Mouse (Mus musculus) limb, embryonic 12.5 days (tissue): ENCODE results near the gene Aip. TPM values are rescaled to one million over a fixed set of nuclear protein-coding genes. Genes with fewer than 3 reads are reported as not detected.
A peak's percentile ranks its signal among the peaks of the same experiment; 100 is the strongest.

ENCODE experiments used
- ATAC-seq: fragments of 200-750 bp; cut with Nextera tagmentation; 2 replicates; pipeline ENCODE4 v1.8.0; 2017; ENCODE audit warnings: low read depth, moderate TSS enrichment; ENCODE audit not compliant: insufficient number of reproducible peaks, insufficient read depth, low FRiP score, low TSS enrichment
- H3K27ac ChIP-seq: fragments of 300-500 bp; sonication (generic); 2 replicates; pipeline ENCODE4 v1.5.1; 2016; ENCODE audit warnings: mild to moderate bottlenecking, moderate library complexity
- H3K27me3 ChIP-seq: fragments of 300-500 bp; sonication (generic); 2 replicates; pipeline ENCODE4 v1.6.1; 2016; ENCODE audit warnings: mild to moderate bottlenecking, moderate library complexity
- H3K36me3 ChIP-seq: fragments of 300-500 bp; sonication (generic); 2 replicates; pipeline ENCODE4 v1.6.1; 2016; ENCODE audit warnings: mild to moderate bottlenecking, moderate library complexity
- H3K4me1 ChIP-seq: fragments of 300-500 bp; sonication (generic); replicated peaks from 2 replicates; pipeline ENCODE4 v1.6.1; 2016
- H3K4me2 ChIP-seq: fragments of 300-500 bp; sonication (generic); 2 replicates; pipeline ENCODE4 v1.6.1; 2016; ENCODE audit warnings: mild to moderate bottlenecking, moderate library complexity
- H3K4me3 ChIP-seq: fragments of 300-500 bp; sonication (generic); replicated peaks from 2 replicates; pipeline ENCODE4 v1.5.1; 2016; ENCODE audit warnings: mild to moderate bottlenecking
- H3K9ac ChIP-seq: fragments of 300-500 bp; sonication (generic); replicated peaks from 2 replicates; pipeline ENCODE4 v1.6.1; 2016; ENCODE audit warnings: mild to moderate bottlenecking, moderate library complexity
- H3K9me3 ChIP-seq: fragments of 300-500 bp; sonication (generic); 2 replicates; pipeline ENCODE4 v1.6.1; 2016; ENCODE audit warnings: mild to moderate bottlenecking, moderate library complexity
- WGBS: fragments of 180-500 bp; shearing (Covaris S2); methylation state at CpG from one replicate; pipeline ENCODE4 v1.1.7; 2016; 5-methylcytosine and 5-hydroxymethylcytosine counted together
- polyA plus RNA-seq: library from polyadenylated mRNA; unstranded; fragments of >200 nt; fragmentation: Nextera tagmentation; extraction: Ambion mirVana; gene quantifications from 2 replicates; pipeline ENCODE4 v1.2.1, GENCODE M21; 2016

Aip gene
- 86.5 and 87.5 TPM in 2 replicates for polyA plus RNA-seq

DNA sequence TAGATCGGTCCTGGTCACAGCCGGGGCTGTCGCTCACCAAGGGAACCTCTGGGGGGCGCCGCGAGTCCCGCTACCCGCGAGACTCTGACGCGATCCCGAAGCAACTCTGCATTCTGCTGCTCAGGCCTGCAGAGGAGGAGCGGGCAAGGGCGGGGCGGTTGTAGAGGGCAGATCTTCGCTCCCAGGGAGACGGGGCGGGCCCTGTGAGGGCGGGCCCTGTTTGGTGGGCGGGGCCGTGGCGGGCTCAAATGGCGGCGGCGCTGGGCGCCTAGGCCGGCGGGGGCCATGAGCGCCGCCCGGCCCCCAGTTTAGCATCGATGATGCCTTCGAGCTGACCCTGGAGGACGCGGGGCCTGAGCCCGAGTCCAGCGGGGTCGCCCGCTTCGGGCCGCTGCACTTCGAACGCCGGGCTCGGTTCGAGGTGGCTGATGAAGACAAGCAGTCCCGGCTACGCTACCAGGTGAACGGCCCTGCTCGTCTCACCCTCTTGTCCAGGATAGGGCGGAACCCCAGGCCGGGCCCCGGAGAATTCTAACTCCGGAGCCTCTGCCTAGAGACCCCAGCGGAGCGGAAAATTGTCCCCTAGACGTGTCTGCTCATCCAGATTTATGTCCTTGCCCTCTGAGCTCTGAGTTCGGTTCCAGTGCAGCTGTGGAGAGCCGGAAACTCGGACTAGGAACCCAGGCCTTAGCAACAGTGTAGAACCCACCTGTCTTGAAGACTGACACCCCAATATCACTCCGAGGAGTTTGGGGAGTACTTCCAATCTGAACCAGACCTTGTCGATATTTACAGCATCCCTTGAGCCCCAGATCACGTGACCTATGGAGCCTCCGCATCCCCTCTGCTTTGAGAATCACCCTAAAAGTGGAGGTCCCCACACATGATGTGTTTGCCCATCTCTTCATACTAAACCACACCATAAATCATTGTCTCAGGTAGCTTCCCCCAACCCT lies at the start of gene Aip:
Aip (minus strand) TSS at position 118 of the 956 bp plus-strand sequence.
- under 1% methylated on average over 64 of the region's 64 CpGs for WGBS
- no peaks in the 10 kb centered on the region for H3K9me3 ChIP-seq
- peaks cover 24% of the 10 kb centered on the region for H3K4me1 ChIP-seq
- ATAC-seq: peak; percentile 96
- H3K36me3 ChIP-seq: peaks cover 38% of the 10 kb centered on the region
- peak within 1 kb of the TSS; percentile 78 for H3K4me2 ChIP-seq
- peak within 1 kb of the TSS; percentile 75 for H3K4me3 ChIP-seq
- H3K27me3 ChIP-seq: no peaks in the 10 kb centered on the region
- peak within 1 kb of the TSS; percentile 83 for H3K9ac ChIP-seq
- H3K27ac ChIP-seq: peak within 1 kb of the TSS; percentile 67

DNA sequence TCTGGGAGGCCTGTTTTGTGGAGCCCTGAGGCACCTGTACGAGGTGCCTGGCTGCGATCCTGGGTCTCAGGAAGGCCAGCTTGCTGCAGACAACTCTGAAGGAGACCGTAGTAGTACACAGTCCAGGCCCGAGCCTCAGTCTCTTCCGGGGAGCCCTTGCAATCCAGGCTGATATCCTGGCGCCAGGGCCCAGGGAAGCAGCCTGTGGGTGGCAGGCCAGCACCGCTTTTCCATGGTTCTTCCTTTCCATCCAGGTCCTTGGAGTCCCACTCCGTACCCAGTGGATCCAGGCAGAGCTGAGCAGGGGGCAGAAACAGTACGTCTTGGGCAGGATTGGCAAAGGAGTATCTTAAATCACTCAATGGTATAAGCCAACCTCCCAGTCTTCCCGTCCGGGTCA lies 47.3 kb upstream of the Aip start:
- H3K4me2 ChIP-seq: no peak overlapping the region
- H3K36me3 ChIP-seq: no peaks in the 10 kb centered on the region
- peaks cover 6% of the 10 kb centered on the region; the same call in 1 of the 2 replicates for H3K27me3 ChIP-seq
- H3K9me3 ChIP-seq: no peaks in the 10 kb centered on the region
- no peak overlapping the region for H3K27ac ChIP-seq
- 54% methylated on average over 11 of the region's 11 CpGs for WGBS
- no peak for ATAC-seq
- peaks cover 27% of the 10 kb centered on the region for H3K4me1 ChIP-seq
- no peak overlapping the region for H3K9ac ChIP-seq
- H3K4me3 ChIP-seq: no peak overlapping the region

DNA sequence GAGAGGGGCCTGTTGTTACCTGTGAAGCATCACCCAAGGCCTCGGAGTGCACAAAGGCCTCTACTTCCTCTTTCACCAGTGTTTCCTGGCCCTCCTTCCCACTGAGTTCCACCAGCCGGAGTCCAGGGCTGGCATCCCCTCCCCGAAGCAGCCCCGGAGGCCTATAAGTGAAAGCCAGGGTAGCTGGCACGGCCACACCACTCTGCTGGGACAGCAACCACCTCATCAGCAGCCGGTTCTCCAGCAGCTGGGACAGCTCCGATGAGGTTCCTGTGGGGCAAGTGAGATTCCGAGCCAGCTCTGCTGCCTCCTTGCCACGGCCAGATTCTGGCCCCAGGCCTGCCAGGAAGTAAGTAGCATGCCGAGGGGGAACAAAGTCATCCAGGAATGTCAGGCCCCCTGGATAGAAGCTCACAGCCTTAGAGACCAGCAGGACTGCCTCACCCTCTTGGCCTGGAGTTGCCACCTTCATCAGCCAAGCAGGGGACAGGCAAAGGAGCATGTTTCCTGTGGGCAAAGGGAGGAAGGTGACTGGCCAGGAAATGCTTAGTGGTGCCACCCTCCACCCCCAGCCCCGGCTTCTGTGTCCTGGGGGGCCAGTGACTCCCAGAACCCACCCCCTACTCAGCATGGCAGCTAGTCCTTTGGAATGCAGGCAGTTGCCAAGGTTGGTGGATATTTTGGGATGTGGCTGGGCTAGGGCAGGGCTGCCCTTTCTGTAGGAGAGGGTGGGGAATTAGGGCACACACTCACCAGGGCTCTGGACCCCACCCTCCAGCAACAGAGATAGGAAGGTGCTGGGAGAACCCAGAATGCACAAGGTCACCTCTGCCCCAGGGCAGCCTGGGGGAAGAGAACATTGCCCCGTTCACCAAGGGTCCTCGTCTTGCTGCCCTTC lies 46.0 kb upstream of the Aip start:
- no peak overlapping the region for H3K4me3 ChIP-seq
- peaks cover 6% of the 10 kb centered on the region; the same call in 1 of the 2 replicates for H3K27me3 ChIP-seq
- H3K27ac ChIP-seq: no peak overlapping the region
- H3K4me1 ChIP-seq: peaks cover 27% of the 10 kb centered on the region
- WGBS: 70% methylated on average over 13 of the region's 13 CpGs
- no peaks in the 10 kb centered on the region for H3K9me3 ChIP-seq
- ATAC-seq: no peak
- no peaks in the 10 kb centered on the region for H3K36me3 ChIP-seq
- H3K9ac ChIP-seq: no peak overlapping the region; the same call in 1 of the 2 replicates
- no peak overlapping the region for H3K4me2 ChIP-seq

DNA sequence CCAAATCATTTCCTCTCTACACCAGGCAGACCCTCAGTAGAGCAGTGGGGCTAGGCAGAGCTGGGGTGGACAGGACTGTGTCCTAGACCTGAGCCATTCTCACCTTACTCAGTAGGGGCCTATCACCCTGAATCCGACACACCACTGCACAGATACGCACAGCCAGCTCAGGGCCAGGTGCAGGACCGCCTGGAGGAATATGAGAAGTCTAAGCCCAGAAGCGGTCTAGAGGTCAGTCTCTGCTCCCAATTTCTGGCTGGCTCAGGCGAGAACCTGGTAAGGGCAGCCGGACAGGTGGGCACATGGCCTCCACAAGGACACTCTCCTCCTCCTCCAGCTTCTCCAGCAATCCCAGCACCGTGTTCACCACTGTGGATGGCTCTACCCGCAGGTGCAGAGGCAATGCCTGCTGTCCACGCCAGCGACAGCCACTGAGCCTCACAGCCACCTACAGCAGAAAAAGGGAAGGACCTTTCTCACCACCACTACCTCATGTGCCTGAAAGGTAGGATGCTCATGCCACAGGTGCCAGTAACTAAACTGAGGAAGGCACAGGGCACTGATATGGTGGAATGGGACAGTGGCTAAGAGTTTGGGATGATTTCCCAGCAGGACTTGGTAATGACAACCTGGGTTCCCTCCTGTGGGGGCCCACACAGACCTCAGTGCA lies 45.2 kb upstream of the Aip start:
- ATAC-seq: no peak
- Histone ChIP-seq H3K9ac (peak overlapping the region; percentile 6; the same call in 1 of the 2 replicates), H3K27me3 (peaks cover 6% of the 10 kb centered on the region; the same call in 1 of the 2 replicates), H3K4me1 (peaks cover 26% of the 10 kb centered on the region), H3K4me2 (no peak overlapping the region), H3K9me3 (no peaks in the 10 kb centered on the region), H3K4me3 (no peak overlapping the region), H3K27ac (no peak overlapping the region), H3K36me3 (no peaks in the 10 kb centered on the region)
- 83% methylated on average over 10 of the region's 10 CpGs for WGBS

DNA sequence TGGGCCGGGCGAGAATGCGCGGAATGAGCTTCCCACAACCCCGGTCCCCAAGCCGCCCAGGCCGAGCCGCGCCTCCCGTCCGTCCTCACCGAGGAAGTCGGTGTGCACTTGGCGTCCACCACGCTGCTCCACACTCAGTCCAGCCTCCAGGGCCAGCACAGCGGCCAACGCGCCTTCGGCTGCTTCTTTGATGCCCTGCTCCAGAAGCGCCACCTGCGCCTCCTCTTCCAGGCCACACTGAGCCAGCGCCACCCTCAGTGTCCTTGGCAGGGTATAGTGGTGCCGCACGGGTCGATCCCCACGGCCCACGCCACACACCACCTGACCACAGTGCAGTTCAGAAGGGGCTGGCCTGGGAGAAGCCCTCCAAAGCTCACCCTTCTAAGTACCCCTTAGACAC lies 44.2 kb upstream of the Aip start:
- 8% methylated on average over 27 of the region's 27 CpGs for WGBS
- Histone ChIP-seq H3K4me1 (peaks cover 16% of the 10 kb centered on the region), H3K9me3 (no peaks in the 10 kb centered on the region), H3K36me3 (no peaks in the 10 kb centered on the region), H3K9ac (peak overlapping the region; percentile 77), H3K27me3 (0 out of 2 replicates have a peak, but pooled peaks cover 2% of the 10 kb centered on the region), H3K27ac (peak overlapping the region; percentile 88), H3K4me3 (peak overlapping the region; percentile 46), H3K4me2 (peak overlapping the region; percentile 83)
- ATAC-seq: peak; percentile 38

DNA sequence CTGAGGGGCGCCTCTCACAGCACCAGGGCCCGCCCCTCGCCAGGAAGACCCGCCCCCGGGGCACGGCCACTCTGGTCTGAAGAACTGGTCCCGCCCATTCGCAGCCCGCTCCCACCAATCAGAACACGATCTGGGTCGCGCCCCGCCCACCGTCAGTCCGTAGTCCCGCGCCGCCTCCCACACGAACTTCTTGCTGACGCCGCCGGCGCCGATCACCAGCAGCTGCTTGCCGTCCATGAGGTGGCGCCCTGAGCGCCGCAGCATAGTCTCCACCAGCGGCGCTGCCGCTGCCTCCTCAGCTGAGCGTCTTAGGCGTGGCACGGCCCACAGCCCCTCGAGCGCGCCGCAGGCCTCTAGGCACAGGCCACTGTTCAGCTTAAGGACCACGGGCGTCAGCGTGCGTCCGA lies 43.7 kb upstream of the Aip start:
- Histone ChIP-seq H3K9ac (peak overlapping the region; percentile 77), H3K27me3 (no peaks in the 10 kb centered on the region), H3K4me3 (peak overlapping the region; percentile 46), H3K4me2 (peak overlapping the region; percentile 83), H3K27ac (peak overlapping the region; percentile 88), H3K4me1 (peaks cover 16% of the 10 kb centered on the region), H3K9me3 (no peaks in the 10 kb centered on the region), H3K36me3 (no peaks in the 10 kb centered on the region)
- peak; percentile 90 for ATAC-seq
- WGBS: under 1% methylated on average over 43 of the region's 43 CpGs

DNA sequence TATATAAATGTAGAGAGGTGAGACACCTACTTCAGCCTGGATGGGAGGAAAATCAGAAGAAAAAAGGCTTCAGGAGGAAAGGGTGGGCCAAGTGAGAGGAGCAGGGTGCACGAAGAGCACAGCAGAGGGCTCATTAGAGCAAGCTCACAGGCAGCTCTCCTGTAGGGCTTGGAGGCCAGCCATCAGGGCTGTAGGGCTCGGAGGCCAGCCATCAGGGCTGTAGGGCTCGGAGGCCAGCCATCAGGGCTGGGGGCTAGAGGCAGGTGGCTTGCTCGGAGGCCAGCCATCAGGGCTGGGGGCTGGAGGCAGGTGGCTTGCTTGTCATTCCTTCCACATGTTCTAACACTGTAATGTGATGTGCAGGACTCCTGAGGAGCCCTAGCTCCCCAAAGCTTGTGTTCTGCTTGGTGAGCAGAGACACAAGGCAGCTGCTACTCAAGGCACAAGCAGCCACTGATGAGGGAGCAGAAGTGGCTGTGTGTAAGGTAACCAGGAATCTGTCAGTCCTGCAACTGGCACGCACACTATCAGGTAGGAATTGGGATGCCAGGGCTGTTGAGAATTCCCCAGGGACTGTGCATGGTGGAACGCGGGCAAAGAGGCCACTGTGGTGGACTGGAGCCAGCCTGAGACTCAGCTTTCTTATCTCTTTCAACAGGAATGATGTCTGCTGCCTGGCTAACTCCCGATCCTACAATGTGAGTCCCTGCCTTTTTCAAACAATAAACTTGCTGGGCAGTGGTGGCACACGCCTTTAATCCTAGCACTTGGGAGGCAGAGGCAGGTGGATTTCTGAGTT lies 41.2 kb upstream of the Aip start:
- Histone ChIP-seq H3K4me3 (no peak overlapping the region), H3K27ac (no peak overlapping the region), H3K9ac (no peak overlapping the region), H3K9me3 (no peaks in the 10 kb centered on the region), H3K36me3 (no peaks in the 10 kb centered on the region; the same call in 1 of the 2 replicates), H3K4me1 (peaks cover 22% of the 10 kb centered on the region), H3K27me3 (no peaks in the 10 kb centered on the region), H3K4me2 (no peak overlapping the region)
- 75% methylated on average over 9 of the region's 9 CpGs for WGBS
- ATAC-seq: no peak

DNA sequence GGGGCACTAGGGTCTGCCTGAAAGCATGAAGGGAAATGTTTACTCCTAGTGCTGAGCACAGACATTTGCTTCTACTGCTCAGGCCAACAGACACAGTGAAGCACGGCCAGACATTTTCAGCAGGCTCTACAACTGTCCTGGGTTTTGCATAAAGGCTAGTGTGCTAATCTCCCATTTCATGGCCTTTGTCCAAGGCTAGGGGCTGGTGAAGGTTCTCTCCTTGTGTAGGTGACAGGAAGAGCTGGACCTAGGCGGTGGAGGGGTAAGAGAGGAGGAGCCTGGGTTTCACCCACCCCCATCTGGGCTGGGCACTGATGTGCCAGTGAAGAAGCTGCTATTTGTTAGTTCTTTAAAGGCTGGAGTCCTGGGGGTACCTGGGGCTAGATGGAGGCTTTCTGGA lies 39.1 kb upstream of the Aip start:
- H3K9me3 ChIP-seq: no peaks in the 10 kb centered on the region
- H3K9ac ChIP-seq: no peak overlapping the region
- H3K4me1 ChIP-seq: peaks cover 7% of the 10 kb centered on the region
- H3K4me3 ChIP-seq: no peak overlapping the region
- peaks cover 19% of the 10 kb centered on the region for H3K36me3 ChIP-seq
- ATAC-seq: no peak
- H3K27me3 ChIP-seq: no peaks in the 10 kb centered on the region
- H3K4me2 ChIP-seq: no peak overlapping the region
- H3K27ac ChIP-seq: no peak overlapping the region
- WGBS: 79% methylated on average over 2 of the region's 2 CpGs

DNA sequence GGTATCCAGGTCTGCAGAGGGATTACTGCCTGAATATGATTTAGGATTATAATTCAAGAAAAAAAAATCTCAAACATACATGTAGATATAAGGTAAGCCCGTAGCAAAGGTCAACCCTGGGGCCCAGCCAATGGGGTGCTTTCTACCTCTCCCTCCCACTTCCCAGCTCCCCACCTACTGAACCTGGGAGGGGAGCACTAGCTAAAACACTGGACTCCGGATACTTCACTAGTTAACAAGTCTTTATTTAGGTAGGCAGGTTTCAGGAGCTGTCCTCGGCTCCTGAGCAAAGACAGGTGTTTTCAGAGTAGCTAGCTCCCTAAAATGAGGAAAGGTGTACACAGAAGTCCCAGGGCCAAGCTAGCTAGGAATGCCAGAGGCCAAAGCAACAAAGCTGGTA lies 38.4 kb upstream of the Aip start:
- H3K4me1 ChIP-seq: peaks cover 7% of the 10 kb centered on the region
- peaks cover 25% of the 10 kb centered on the region for H3K36me3 ChIP-seq
- no peaks in the 10 kb centered on the region for H3K27me3 ChIP-seq
- H3K4me2 ChIP-seq: no peak overlapping the region
- ATAC-seq: no peak
- WGBS: 77% methylated on average over 3 of the region's 3 CpGs
- no peak overlapping the region for H3K9ac ChIP-seq
- no peak overlapping the region for H3K27ac ChIP-seq
- no peaks in the 10 kb centered on the region for H3K9me3 ChIP-seq
- H3K4me3 ChIP-seq: no peak overlapping the region

DNA sequence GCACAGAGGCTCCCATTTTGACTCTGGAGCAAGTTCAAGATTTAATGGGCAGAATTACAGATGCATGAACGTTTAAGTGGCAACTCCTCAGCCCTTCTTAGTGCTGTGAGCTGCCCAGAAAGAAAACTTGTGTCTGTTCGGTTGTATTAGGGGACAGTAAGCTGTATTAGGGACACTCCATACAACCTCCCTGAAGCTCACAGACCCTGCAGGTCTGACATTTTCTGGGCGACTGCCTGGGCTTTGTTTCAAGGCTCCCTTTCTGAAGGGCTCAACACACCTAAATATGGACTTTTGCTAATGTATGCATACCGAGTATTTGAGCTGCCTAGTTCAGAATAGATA lies 37.9 kb upstream of the Aip start:
- Histone ChIP-seq H3K27ac (peak overlapping the region; percentile 74), H3K36me3 (peaks cover 31% of the 10 kb centered on the region), H3K27me3 (no peaks in the 10 kb centered on the region), H3K4me2 (peak overlapping the region; percentile 93), H3K9me3 (no peaks in the 10 kb centered on the region), H3K4me1 (peaks cover 7% of the 10 kb centered on the region), H3K4me3 (peak overlapping the region; percentile 69), H3K9ac (peak overlapping the region; percentile 52)
- ATAC-seq: peak; percentile 18; the same call in 1 of the 2 replicates
- 40% methylated on average over 4 of the region's 4 CpGs for WGBS
